Mouse (Mus musculus): Measurements from ENCODE around the gene Hoxd13. TPM values are rescaled to one million over a fixed set of nuclear protein-coding genes. Genes with fewer than 3 reads are reported as not detected.
A peak's percentile ranks its signal among the peaks of the same experiment; 100 is the strongest.

Gene Hoxd13
- total RNA-seq, 2 experiments from 2014 or later: not detected

GRCm38 (mm10) chr2:74692808-74693431, 24.8 kb downstream of the Hoxd13 start:
- DNase-seq (ENCODE audit: low spot score in 2 of 2): no peak

DNA sequence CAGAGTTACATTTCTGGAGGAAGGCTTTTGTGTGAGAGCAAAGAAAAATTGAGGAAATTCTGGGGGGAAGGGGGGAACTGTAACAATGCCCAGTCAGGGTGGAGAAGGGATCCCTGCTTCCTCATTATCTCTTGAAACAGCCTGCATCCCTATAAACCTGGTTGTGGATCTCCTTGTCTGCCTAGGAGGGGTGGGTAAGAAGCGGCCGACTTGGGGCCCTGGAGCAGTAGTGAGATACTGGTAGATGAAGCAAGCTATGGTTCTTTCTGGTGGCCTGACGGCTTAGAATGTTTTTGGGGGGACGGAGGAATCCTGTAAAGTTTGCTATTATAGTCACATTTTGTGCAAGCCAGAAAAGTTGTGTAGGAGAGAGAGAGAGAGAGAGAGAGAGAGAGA, 25.3 kb downstream of the Hoxd13 start:
- DNase-seq (ENCODE audit: low spot score in 2 of 2): no peak

DNA sequence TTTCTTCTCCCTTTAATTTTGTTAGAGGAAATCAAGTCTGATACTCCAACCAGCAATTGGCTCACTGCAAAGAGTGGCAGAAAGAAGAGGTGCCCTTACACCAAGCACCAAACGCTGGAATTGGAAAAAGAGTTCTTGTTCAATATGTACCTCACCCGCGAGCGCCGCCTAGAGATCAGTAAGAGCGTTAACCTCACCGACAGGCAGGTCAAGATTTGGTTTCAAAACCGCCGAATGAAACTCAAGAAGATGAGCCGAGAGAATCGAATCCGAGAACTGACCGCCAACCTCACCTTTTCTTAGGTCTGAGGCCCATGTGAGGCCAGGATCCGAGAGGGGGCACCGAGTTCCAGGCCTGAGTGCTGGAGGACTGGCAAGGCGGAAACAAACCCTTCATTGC, 26.0 kb downstream of the Hoxd13 start:
- DNase-seq (ENCODE audit: low spot score in 2 of 2): no peak

- DNase-seq (ENCODE audit: low spot score in 2 of 2): no peak
Observed at GRCm38 (mm10) chr2:74695383-74695782, 27.3 kb downstream of the Hoxd13 start.

- DNase-seq (ENCODE audit: low spot score in 2 of 2): no peak
Observed at GRCm38 (mm10) chr2:74695813-74696430, 27.8 kb downstream of the Hoxd13 start.

DNA sequence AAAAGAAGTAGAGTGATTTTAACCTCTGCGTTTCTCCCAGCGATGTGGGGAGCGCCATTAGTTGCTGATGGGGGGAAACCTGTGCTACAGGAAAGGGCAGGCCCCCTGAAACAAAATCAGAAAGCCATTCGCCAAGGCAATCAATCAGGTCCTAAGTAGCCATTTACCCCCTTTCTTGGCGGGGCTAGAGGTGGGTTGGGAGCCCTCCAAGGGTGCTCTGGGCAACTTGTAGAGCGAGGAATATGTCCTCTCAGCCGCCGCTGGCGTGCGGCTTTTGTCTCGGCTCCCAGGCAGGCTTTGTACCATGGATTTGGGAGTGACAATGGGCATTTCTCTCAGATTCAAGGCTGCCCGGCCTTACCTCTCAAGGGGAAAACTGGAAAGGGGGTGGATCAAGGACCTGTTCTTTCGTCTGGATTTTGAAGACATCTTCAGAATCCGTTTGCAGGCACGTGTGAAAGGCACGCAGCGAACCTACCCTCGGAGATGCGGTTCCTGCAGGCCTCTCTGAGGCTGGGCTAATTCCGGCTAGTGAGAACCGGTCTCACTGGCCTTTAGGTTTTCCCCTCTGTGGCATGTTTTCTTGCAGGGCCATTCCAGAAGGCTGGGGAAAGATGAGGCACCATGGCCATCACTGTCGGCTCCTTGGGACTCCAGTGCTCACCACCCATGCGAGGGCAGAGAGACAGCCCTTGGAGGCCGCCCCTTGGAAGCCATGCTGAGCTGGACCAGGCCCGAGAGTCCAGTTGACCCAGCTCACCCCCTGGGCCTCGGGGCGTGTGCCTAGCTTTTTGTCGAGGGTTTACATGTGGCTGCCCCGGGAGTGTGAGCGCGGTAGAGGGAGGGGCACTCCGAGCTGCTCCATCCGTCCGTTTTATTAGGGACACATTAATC, 28.6 kb downstream of the Hoxd13 start:
- DNase-seq (ENCODE audit: low spot score in 2 of 2): no peak

DNA sequence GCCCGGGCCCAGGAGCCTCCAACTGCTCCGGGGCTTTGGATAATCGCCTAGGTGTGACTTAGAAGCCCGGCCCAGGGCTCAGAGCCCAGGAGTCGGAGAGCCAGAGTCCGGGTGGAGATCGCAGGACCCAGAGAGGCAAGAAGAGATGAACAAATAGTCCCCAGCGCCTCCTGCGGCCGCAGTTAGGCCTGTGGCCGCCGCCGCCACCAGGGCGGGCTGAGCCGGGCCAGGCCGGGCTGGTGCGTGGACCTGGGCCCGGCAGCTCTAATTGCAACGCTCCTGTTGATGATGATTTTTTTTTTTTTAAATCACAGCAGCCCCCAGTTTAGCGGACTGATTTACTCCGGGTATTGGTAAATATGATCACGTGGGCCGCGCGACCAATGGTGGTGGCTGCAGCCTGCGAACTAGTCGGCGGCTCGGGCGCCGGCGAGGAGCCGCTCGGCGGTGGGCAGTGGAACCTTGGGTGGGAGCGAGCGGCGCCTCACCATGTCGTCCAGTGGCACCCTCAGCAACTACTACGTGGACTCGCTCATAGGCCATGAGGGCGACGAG, 29.5 kb downstream of the Hoxd13 start, which contains the start of gene Hoxd9:
Hoxd9 (plus strand) TSS at position 161 of the 555 bp plus-strand sequence.
- DNase-seq (ENCODE audit: low spot score in 2 of 2): no peak

GRCm38 (mm10) chr2:74698201-74699052, 30.3 kb downstream of the Hoxd13 start:
- no peak for DNase-seq (ENCODE audit: low spot score in 2 of 2)

GRCm38 (mm10) chr2:74699053-74699430, 30.9 kb downstream of the Hoxd13 start:
- no peak for DNase-seq (ENCODE audit: low spot score in 2 of 2)

- DNase-seq (ENCODE audit: low spot score in 2 of 2): no peak
Observed at GRCm38 (mm10) chr2:74699664-74700545, 31.8 kb downstream of the Hoxd13 start.

GRCm38 (mm10) chr2:74700546-74701112, 32.5 kb downstream of the Hoxd13 start:
- DNase-seq (ENCODE audit: low spot score in 2 of 2): no peak

DNA sequence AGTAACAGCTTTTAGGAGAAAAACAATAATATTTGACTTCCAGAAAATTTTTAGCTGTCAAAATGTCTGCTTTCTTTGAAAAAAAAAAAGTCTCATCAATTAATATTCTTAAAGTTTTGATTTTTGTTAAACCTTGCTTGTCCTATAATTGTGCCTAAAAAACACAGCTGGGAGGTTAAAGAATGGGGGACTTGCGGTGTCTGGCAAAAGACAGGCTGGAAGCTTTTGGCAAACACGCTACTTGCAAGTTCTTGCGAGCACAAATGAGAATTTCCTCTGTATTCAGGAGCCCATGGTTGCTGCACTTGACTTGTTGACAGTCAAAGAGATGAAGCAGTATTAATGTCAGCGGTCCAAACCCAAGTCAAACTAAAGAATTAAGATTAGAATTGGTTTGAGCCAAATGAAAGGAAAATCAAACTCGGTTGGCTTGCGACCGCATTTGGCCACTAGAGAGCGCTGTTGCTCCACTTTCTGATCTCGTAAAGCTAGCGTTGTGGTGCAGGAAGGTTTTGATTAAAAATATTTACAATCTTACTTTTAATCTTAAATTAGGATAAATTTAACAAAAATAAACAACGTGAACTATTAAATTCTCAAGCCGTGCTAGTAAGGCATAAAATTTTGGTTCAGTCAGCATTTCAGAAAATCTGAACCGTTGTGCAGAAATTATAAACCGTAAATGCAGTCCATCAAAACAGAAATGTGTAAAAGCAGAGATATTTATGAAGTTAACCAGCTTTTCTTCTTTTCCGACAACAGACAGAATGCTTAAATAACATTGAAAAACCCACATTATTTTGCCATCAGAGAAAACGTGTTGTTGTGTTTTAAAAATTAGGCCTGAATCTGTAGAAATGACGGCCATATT, 34.1 kb downstream of the Hoxd13 start:
- DNase-seq (ENCODE audit: low spot score in 2 of 2): peak; percentile 74 to 84

DNA sequence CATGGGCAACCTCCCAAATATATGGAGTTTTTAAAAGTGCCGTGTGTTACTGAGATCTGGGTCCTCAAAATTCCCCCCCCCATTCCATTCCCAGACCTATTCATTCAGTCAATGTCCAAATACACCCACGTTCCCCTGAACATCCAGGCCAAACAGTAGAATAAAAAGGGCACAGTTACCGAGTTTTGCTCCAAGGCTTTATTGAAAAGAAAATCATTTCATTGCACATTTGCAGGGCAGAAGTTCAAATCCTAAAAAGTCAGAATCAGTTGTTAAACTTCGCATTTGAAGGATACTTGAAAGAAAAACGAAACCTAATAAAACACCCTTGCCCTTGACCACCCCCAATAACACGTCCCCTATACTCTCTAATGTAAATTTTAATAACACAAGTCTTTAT, 34.7 kb downstream of the Hoxd13 start:
- DNase-seq (ENCODE audit: low spot score in 2 of 2): no peak

DNA sequence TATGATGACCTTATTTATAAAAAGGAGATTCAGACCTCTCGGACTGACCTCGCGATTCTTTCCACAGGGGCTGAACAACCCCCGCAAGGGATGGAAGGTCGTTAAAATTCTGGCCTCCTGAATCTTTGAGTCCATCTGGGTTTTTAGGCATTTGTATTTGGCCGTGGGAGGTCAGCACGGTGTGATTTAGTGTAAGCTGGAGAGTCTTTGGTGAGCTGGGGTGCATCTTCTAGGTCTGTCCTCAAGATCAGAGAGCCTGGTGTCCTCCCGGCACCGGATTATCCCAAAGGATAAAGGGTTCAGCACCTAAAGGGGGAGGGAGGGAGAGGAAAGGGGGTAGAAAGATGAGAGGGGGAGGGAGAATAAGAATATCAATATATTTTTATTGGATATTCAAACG, 35.2 kb downstream of the Hoxd13 start:
- DNase-seq (ENCODE audit: low spot score in 2 of 2): no peak

- DNase-seq (ENCODE audit: low spot score in 2 of 2): no peak
Observed at GRCm38 (mm10) chr2:74703720-74704392, 35.7 kb downstream of the Hoxd13 start.

DNA sequence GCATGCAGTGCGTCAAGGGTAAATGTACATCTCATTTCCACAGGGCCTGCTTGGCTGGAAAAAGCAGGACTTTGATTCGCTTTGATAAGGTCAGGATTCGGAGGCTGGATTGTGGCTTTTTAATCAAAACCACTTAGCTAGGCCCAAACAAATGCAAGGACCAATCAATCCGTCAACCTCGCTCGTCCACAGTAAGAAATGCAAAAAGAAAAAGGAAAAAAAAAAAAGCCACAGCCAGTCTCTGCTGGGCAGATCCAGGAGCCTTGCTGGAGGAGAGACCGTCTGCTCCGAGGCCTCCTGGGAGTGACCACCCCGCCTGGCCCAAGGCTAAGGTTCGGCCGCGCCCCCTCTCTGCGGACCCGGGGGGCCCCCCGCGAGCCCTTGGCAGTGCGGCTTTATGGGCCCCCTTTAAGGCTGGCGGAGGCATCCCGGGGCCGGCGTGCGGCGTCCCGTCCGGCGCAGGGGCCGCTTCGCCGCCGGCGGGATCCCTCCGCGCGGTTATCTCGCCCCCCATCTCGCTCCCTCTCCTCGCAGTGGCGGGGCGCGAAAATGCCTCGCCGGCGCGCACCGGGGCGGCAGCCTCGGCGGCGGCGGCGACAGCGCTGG, 36.4 kb downstream of the Hoxd13 start, which contains the start of gene Hoxd8:
Hoxd8 (plus strand) TSS at position 223 of the 606 bp plus-strand sequence.
- DNase-seq (ENCODE audit: low spot score in 2 of 2): no peak

GRCm38 (mm10) chr2:74704999-74705466, 36.9 kb downstream of the Hoxd13 start:
- DNase-seq (ENCODE audit: low spot score in 2 of 2): no peak

Measured in left cerebral cortex, adult 18-20 months (tissue).